Mouse (Mus musculus) hindbrain, embryonic 13.5 days (tissue): ENCODE results near the gene Rsph10b. TPM values are rescaled to one million over a fixed set of nuclear protein-coding genes. Genes with fewer than 3 reads are reported as not detected.
A peak's percentile ranks its signal among the peaks of the same experiment; 100 is the strongest.

Experiments
- ATAC-seq: fragments of 200-750 bp; cut with Nextera tagmentation; 2 replicates; pipeline ENCODE4 v1.8.0; 2017; ENCODE audit warnings: moderate TSS enrichment; ENCODE audit not compliant: low FRiP score
- H3K27ac ChIP-seq: fragments of 300-500 bp; sonication (generic); 2 replicates; pipeline ENCODE4 v1.5.1; 2015; ENCODE audit warnings: inconsistent platforms, mild to moderate bottlenecking, moderate library complexity
- H3K27me3 ChIP-seq: fragments of 300-500 bp; sonication (generic); 2 replicates; pipeline ENCODE4 v1.6.1; 2015; ENCODE audit warnings: mild to moderate bottlenecking, inconsistent platforms
- H3K36me3 ChIP-seq: fragments of 300-500 bp; sonication (generic); 2 replicates; pipeline ENCODE4 v1.6.1; 2015; ENCODE audit warnings: mild to moderate bottlenecking, inconsistent platforms
- H3K4me1 ChIP-seq: fragments of 300-500 bp; sonication (generic); replicated peaks from 2 replicates; pipeline ENCODE4 v1.6.1; 2015; ENCODE audit warnings: inconsistent platforms
- H3K4me2 ChIP-seq: fragments of 300-500 bp; sonication (generic); 2 replicates; pipeline ENCODE4 v1.6.1; 2015; ENCODE audit warnings: inconsistent platforms, mild to moderate bottlenecking, moderate library complexity
- H3K4me3 ChIP-seq: fragments of 300-500 bp; sonication (generic); 2 replicates; pipeline ENCODE4 v1.5.1; 2015; ENCODE audit warnings: mild to moderate bottlenecking, inconsistent platforms
- H3K9ac ChIP-seq: fragments of 300-500 bp; sonication (generic); 2 replicates; pipeline ENCODE4 v1.6.1; 2015; ENCODE audit warnings: mild to moderate bottlenecking, inconsistent platforms
- H3K9me3 ChIP-seq: fragments of 300-500 bp; sonication (generic); 2 replicates; pipeline ENCODE4 v1.6.1; 2016; ENCODE audit warnings: inconsistent platforms
- WGBS: fragments of 180-500 bp; shearing (Covaris S2); methylation state at CpG from one replicate; pipeline ENCODE4 v1.1.7; 2015; 5-methylcytosine and 5-hydroxymethylcytosine counted together
- polyA plus RNA-seq: library from polyadenylated mRNA; unstranded; fragments of >200 nt; fragmentation: Nextera tagmentation; extraction: Ambion mirVana; gene quantifications from 2 replicates; pipeline ENCODE4 v1.2.1, GENCODE M21; 2015

Gene Rsph10b
- polyA plus RNA-seq, 1 experiment from 2014 or later: 3.1 TPM

- Histone ChIP-seq H3K9ac (no peak overlapping the region), H3K27me3 (no peaks in the 10 kb centered on the region), H3K4me3 (no peak overlapping the region), H3K4me1 (no peaks in the 10 kb centered on the region), H3K27ac (no peak overlapping the region), H3K36me3 (no peaks in the 10 kb centered on the region), H3K4me2 (no peak overlapping the region), H3K9me3 (no peaks in the 10 kb centered on the region)
- no peak for ATAC-seq
- 90% methylated on average over 12 of the region's 12 CpGs for WGBS
Measured at GRCm38 (mm10) chr5:143948361-143948760, 15.5 kb downstream of the Rsph10b start.

- 41% methylated on average over 5 of the region's 5 CpGs for WGBS
Measured at GRCm38 (mm10) chr5:143950016-143950415, 17.2 kb downstream of the Rsph10b start.

GRCm38 (mm10) chr5:143957101-143957500, 24.3 kb downstream of the Rsph10b start:
- peaks cover 15% of the 10 kb centered on the region for H3K36me3 ChIP-seq
- H3K27me3 ChIP-seq: no peaks in the 10 kb centered on the region
- WGBS: 93% methylated on average over 6 of the region's 6 CpGs
- H3K4me1 ChIP-seq: no peaks in the 10 kb centered on the region
- no peak overlapping the region for H3K4me3 ChIP-seq
- H3K4me2 ChIP-seq: no peak overlapping the region
- ATAC-seq: no peak
- H3K27ac ChIP-seq: no peak overlapping the region
- no peak overlapping the region for H3K9ac ChIP-seq
- H3K9me3 ChIP-seq: no peaks in the 10 kb centered on the region

More at GRCm38 (mm10) chr5:143950016-143950415, 17.2 kb downstream of the Rsph10b start:
- no peaks in the 10 kb centered on the region for H3K27me3 ChIP-seq
- no peaks in the 10 kb centered on the region for H3K4me1 ChIP-seq
- H3K27ac ChIP-seq: no peak overlapping the region
- no peaks in the 10 kb centered on the region for H3K36me3 ChIP-seq
- no peak for ATAC-seq
- H3K9ac ChIP-seq: no peak overlapping the region
- H3K4me2 ChIP-seq: no peak overlapping the region
- H3K9me3 ChIP-seq: no peaks in the 10 kb centered on the region
- no peak overlapping the region for H3K4me3 ChIP-seq

GRCm38 (mm10) chr5:143959551-143959950, 26.7 kb downstream of the Rsph10b start:
- Histone ChIP-seq H3K27me3 (no peaks in the 10 kb centered on the region), H3K9ac (no peak overlapping the region), H3K27ac (no peak overlapping the region), H3K4me3 (no peak overlapping the region), H3K9me3 (no peaks in the 10 kb centered on the region), H3K36me3 (peaks cover 15% of the 10 kb centered on the region), H3K4me2 (no peak overlapping the region), H3K4me1 (no peaks in the 10 kb centered on the region)
- no peak for ATAC-seq
- 94% methylated on average over 11 of the region's 11 CpGs for WGBS

- Histone ChIP-seq H3K27me3 (no peaks in the 10 kb centered on the region), H3K27ac (no peak overlapping the region), H3K9ac (no peak overlapping the region), H3K4me3 (no peak overlapping the region), H3K9me3 (no peaks in the 10 kb centered on the region), H3K36me3 (peaks cover 15% of the 10 kb centered on the region), H3K4me2 (no peak overlapping the region), H3K4me1 (no peaks in the 10 kb centered on the region)
- WGBS: 88% methylated on average over 8 of the region's 8 CpGs
- ATAC-seq: no peak
Measured at GRCm38 (mm10) chr5:143961176-143961575, 28.3 kb downstream of the Rsph10b start.

GRCm38 (mm10) chr5:143965586-143966345, 32.9 kb downstream of the Rsph10b start:
- no peaks in the 10 kb centered on the region for H3K4me1 ChIP-seq
- ATAC-seq: no peak
- no peaks in the 10 kb centered on the region for H3K27me3 ChIP-seq
- no peak overlapping the region for H3K4me3 ChIP-seq
- no peaks in the 10 kb centered on the region for H3K9me3 ChIP-seq
- H3K4me2 ChIP-seq: no peak overlapping the region
- no peak overlapping the region for H3K27ac ChIP-seq
- no peaks in the 10 kb centered on the region for H3K36me3 ChIP-seq
- 89% methylated on average over 12 of the region's 12 CpGs for WGBS
- H3K9ac ChIP-seq: no peak overlapping the region

DNA sequence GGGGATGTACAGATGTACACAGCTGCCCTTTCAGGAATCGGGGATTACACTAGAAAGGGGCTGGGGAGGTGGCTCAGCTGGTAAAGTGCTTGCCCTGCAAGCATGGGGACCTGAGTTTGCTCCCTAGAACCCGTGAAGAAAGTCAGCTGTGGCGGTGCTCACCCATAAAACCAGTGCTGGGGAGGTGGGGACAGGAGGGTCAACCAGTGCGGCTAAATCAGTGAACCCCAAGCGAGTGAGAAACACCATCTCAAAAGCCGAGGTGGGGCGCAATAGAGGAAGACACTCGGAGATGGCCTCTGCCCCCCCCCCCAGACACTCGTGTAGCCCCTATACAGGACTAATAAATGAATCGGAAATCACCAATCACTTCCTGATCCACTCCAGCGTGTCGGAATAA, 33.8 kb downstream of the Rsph10b start:
- Histone ChIP-seq H3K4me2 (no peak overlapping the region), H3K9me3 (no peaks in the 10 kb centered on the region), H3K27ac (no peak overlapping the region), H3K4me1 (no peaks in the 10 kb centered on the region), H3K9ac (no peak overlapping the region), H3K27me3 (no peaks in the 10 kb centered on the region), H3K36me3 (no peaks in the 10 kb centered on the region), H3K4me3 (no peak overlapping the region)
- WGBS: 90% methylated on average over 12 of the region's 12 CpGs
- no peak for ATAC-seq

GRCm38 (mm10) chr5:143972628-143973027, 39.8 kb downstream of the Rsph10b start:
- WGBS: 80% methylated on average over 3 of the region's 3 CpGs
- Histone ChIP-seq H3K4me1 (no peaks in the 10 kb centered on the region), H3K9me3 (no peaks in the 10 kb centered on the region), H3K4me3 (no peak overlapping the region), H3K27ac (no peak overlapping the region), H3K9ac (no peak overlapping the region), H3K36me3 (no peaks in the 10 kb centered on the region), H3K4me2 (no peak overlapping the region), H3K27me3 (no peaks in the 10 kb centered on the region)
- no peak for ATAC-seq

GRCm38 (mm10) chr5:143974931-143975630, 42.2 kb downstream of the Rsph10b start:
- Histone ChIP-seq H3K9ac (no peak overlapping the region), H3K4me3 (no peak overlapping the region), H3K4me2 (no peak overlapping the region), H3K27me3 (no peaks in the 10 kb centered on the region), H3K9me3 (no peaks in the 10 kb centered on the region), H3K27ac (no peak overlapping the region), H3K36me3 (no peaks in the 10 kb centered on the region), H3K4me1 (no peaks in the 10 kb centered on the region)
- 0 out of 2 replicates have a peak, but pooled peaks have one; percentile 39 for ATAC-seq
- 54% methylated on average over 4 of the region's 4 CpGs for WGBS

DNA sequence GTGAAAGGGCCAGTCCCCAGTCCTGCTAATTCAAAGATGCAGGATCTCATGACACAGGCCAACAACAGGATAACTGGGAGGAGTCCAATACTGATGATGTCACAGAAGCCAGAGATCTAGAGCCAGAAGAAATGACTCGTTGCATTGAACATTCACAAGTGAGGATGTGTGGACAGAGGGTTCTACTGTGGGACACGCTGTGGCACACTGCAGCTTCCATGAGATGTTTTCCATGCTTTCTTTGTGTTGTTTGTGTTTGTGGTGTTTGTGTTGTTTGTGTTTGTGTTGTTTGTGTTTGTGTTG, 42.7 kb downstream of the Rsph10b start:
- Histone ChIP-seq H3K27ac (no peak overlapping the region), H3K4me3 (no peak overlapping the region), H3K27me3 (no peaks in the 10 kb centered on the region), H3K9ac (no peak overlapping the region), H3K4me2 (no peak overlapping the region), H3K9me3 (no peaks in the 10 kb centered on the region), H3K36me3 (no peaks in the 10 kb centered on the region), H3K4me1 (no peaks in the 10 kb centered on the region)
- WGBS: 76% methylated on average over 2 of the region's 2 CpGs
- ATAC-seq: 0 out of 2 replicates have a peak, but pooled peaks have one; percentile 24

DNA sequence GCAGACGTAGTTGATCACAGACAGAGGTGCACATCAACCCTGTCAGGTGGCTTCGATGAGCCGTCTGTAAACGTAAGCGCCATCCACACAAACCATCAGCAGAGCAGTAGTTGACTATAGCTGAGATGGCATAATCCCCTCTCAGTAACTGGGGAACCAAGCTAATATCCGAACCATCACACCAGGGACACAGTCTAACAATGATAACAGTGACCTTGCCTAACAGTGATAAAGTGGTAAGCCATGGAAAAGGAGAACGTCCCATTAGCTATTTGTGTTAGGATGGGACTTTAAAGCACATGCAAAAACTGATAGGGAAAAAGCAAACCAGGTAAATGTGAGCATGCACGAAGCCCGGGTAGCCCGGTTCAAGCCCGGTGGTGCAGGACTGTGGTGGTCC, 43.4 kb downstream of the Rsph10b start:
- Histone ChIP-seq H3K4me1 (peaks cover 4% of the 10 kb centered on the region; the same call in 1 of the 2 replicates), H3K9me3 (no peaks in the 10 kb centered on the region), H3K4me3 (no peak overlapping the region), H3K27me3 (no peaks in the 10 kb centered on the region), H3K27ac (no peak overlapping the region), H3K9ac (no peak overlapping the region), H3K36me3 (no peaks in the 10 kb centered on the region), H3K4me2 (no peak overlapping the region)
- ATAC-seq: no peak
- WGBS: 92% methylated on average over 11 of the region's 11 CpGs

GRCm38 (mm10) chr5:143976726-143977431, 44.0 kb downstream of the Rsph10b start:
- WGBS: 87% methylated on average over 16 of the region's 16 CpGs

More at GRCm38 (mm10) chr5:143976726-143977431, 44.0 kb downstream of the Rsph10b start:
- Histone ChIP-seq H3K4me3 (no peak overlapping the region), H3K9ac (0 out of 2 replicates have a peak overlapping the region, but pooled peaks have one; percentile 5), H3K27ac (no peak overlapping the region), H3K4me1 (peaks cover 4% of the 10 kb centered on the region; the same call in 1 of the 2 replicates), H3K27me3 (no peaks in the 10 kb centered on the region), H3K4me2 (no peak overlapping the region), H3K9me3 (no peaks in the 10 kb centered on the region), H3K36me3 (no peaks in the 10 kb centered on the region)
- ATAC-seq: no peak
